Mouse (Mus musculus): ENCODE measurements around the gene L3mbtl4.

L3mbtl4 gene

DNA sequence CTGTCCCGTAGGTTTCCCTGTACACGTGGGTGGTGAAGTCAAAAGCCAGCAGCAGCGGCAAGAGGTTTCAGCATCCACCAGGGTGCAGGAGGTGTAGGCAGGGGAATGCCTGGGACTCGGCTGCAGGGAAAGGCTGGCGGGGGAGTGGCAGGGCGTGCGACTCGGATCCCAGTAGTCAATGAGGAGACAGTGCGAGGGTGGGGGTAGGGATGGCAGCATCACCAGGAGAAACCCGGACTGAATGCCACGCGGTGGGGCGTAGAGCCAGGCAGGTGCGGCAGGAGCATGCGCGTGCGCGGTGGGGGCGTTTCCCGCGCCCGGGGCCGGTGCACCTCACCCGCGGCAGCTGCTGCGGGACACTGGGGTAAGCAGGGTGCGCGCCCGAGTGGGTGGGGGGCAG is at the start of gene L3mbtl4:
TSS of gene L3mbtl4 (plus strand) at position 271 of the 400 bp plus-strand sequence.
- in situ Hi-C loops (cut with MboI; ENCODE audit: low sequenced_read_pairs), result no loop called here

DNA sequence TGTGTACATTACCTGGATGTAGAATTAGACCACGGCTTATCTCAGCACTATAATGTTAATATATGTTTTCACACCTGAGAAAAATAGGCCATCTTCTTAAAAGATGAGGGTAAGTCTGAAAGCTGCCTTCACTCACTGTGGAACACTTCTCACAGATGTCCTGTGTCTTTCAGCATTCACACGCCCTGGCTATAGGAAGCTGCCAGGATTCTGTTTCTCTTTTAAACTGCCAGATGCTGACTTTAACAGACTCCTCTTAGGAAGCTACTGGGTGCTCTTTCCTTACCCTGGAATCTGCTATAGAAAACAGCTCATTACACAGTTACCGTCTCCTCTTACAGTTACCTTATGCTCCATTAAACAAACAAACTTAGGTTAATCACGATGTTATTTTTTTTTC is 43.1 kb upstream of the L3mbtl4 start:
- in situ Hi-C loops (cut with MboI; ENCODE audit: low sequenced_read_pairs), result no loop called here

DNA sequence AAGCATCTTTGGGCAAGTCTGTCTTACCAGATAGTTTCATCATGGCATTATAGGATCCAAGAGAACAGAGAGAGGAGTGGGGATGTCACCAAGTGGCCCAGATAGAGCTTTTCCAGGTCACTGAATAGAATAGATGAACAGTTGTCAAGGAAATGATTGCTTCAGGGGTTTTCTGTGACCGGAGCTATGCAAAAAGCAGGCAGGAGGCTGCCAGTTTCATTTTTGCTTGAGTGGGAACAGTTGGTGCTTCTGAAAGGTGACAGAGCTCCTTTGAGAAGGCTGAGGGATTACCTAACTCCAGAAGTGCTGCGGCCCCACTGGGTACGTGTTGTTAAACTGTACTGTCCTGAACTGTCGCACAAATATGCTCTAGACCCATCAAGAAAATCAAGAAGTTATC is 38.2 kb upstream of the L3mbtl4 start:
- in situ Hi-C loops (cut with MboI; ENCODE audit: low sequenced_read_pairs), result no loop called here

DNA sequence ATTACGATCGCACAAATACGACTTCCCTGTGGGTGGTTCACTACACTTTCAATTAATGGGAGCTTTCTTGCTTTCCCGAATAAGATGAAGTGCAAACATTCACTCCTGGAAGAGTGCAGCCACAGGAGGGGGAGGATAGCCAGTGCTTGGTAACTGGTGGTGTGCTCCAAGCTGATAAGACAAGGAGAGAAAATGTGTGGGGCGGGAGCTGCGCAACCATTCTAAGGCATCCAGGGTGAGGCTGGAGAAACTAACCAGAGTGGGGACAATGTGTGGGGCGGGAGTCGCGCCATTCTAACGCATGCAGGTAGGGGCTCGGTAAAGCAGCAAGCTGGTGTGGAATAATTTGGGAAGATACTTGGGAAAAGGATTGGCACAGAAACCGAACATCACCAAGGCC is 36.6 kb upstream of the L3mbtl4 start:
- in situ Hi-C loops (cut with MboI; ENCODE audit: low sequenced_read_pairs), result no loop called here

DNA sequence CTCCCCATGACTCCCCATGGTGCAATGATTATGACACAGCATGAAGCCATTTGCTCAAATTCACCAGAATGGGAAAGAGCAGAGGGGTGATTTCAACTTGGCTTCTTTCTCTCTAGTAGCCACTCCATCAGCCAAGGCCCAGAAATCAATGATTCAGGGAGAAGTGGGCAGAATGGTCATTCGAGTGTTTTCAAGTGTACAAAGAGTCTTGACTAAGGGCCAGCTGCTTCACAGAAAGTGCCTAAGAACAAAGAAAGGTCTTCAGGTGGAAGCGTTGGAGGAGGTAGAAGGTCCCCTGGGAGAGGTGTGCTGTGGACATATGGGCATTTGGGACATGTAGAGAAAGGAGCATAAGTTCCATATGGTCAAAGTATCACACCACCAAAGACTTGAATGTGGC is 33.4 kb upstream of the L3mbtl4 start:
- in situ Hi-C loops (cut with MboI; ENCODE audit: low sequenced_read_pairs), result no loop called here

DNA sequence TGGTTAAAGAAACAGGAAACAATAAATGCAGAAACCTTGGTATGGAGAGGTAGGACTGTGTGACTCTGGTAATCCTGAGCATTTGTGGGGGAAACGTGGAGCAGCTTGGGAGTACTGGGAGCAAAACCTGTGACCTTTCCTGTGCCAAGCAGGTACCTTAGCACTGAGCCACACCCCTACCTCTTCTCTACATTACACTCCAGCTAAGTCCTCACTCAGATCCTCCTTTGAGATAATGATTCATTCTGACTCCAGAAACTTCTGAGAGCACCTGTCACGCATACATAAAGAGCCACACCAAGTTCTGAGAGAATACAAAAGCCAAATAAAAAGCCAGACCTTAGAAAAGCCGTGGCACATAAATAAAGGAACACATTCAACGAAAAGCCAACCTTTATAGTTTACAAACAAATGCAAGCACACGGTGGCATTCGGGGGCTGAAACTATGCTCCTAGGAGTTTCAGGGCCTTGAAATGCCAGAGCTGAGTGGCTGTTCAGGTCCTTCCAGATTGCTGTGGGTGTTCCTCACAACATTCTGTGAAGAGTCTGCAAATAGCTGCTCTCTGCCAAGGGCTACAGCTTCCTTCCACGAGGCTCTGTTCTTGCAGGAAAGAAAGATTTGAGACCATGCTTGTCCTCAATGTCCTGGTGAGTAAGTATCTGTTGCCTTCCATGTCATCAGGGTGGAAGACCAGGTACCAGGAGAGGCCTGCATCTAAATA is 8.6 kb upstream of the L3mbtl4 start:
- in situ Hi-C loops (cut with MboI; ENCODE audit: low sequenced_read_pairs), result no loop called here

DNA sequence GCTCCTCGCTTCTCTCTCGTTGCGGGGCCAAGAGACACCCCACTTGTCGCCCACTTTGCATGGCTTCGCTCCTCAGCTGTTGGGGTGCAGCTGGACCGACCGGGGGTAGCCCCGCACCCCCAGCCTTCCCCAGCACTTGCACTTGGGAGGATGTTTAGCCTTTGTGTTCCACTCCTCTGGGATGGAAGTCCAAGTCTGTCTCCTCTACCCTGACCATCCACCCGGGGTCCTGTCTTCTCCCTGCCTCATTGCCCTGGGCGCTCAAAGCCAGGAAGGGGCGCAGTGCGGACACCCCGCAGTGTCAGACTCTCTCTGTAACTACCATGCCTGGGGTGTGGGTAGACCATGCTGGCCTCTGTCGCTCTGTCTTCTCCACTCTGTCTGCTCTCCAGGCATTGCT is 357 bp downstream of the L3mbtl4 start:
- in situ Hi-C loops (cut with MboI; ENCODE audit: low sequenced_read_pairs), result no loop called here

DNA sequence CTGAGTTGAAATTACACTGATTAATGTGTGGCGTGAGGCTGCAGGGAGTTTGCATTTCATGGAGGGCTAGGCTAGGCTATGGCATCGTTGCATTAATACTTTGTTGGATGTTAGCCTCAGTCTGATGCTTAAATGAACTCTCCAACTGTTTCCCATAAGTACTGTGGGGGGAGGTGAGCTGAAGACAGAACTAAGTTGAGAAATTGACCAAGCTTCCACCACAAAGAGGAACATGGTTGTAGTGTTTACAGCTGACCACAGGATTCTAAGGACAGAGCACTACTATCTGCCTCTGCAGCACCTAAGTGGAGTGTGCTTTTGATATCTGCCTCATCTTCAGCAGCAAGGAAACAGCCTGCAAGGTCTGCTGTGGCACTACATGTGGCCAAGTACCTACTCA is 1.5 kb downstream of the L3mbtl4 start:
- in situ Hi-C loops (cut with MboI; ENCODE audit: low sequenced_read_pairs), result no loop called here

DNA sequence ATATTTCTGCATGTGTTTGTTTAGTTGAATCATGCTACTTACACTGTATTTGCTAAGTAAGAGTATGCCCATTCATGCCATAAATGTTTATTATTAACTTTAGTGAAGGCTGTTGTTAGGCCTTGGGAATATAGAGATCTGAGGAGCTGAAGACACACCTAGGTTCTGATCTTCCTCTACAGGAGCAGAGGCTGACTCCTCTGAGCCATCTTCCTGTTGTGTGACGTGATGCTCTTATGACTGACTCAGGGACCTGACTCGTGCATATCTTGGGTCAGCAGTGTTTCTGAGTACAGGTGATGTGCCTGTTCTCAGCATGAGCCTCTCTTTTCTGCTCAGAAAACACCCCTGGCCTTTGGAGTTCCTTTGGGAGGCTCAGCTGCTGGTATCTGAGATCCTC is 7.3 kb downstream of the L3mbtl4 start:
- in situ Hi-C loops (cut with MboI; ENCODE audit: low sequenced_read_pairs), result no loop called here

DNA sequence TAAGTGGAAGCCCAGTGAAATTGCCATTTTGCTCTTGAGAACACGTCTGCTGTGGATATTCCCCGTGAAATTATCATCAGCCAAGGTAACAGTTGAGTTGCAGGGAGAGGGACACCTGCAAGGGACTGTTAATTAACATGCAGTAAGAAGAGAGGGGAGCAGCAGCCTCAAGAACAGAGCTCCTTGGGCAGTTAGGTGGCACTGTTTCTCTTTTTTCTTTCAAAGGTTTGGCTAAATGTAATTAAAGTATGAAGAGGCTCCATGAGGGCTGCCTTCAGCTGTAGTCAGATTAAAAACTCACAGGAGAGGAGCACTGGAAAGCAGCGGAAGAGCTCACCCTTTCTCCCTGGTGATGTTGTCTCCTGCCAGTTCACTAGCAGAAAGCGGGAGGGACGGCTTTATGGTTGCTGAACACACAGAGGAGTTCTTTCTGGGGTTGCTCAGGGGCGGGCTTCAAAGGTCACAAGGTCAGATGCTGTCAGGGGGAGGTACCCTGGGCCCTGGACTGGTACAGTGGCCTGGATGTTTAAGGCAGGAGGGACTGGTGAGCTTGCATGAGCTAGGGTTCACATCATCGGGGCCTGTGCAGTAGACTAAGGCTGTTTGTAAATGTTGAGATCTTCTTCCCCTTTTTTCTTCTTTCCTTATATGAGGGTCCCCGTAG is 11.7 kb downstream of the L3mbtl4 start:
- in situ Hi-C loops (cut with MboI; ENCODE audit: low sequenced_read_pairs), result no loop called here

DNA sequence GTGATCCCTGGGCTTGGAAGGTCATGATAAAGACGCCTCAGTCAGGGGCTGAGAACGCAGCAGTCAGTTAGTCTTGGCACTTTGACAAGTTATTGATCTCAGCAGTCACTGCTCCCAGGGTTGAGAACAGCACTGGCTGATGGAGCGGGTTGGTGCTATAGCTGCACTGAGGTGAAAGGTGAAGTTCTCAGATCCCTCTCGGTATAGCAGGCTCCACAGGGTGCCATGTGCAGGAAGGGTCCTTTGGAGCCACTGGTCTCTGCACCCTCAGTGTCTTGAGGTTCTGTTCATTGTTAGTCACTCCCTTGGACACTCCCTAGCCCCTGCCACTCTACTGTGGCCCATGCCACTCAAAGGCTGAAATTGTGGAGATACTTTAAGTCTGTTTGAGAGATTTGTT is 14.5 kb downstream of the L3mbtl4 start:
- in situ Hi-C loops (cut with MboI; ENCODE audit: low sequenced_read_pairs), result no loop called here

DNA sequence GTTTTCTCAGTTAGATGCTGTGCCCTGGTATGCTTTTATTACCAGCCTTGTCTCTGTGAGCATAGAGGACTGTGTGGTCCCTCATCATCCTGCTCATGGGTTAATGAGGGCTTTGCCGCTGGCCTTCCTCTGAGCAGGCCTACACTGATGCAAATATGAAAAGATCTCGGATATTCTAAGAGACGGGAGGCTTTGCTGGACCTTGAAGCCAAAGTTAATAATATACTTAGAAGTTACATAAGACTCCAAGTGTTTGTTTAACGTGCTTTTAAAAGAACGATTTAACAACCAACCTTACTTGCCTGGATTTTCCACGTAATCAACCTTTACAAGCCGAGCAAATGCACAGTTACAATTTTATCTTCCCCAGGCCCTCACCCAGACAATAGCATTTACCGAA is 15.1 kb downstream of the L3mbtl4 start:
- in situ Hi-C loops (cut with MboI; ENCODE audit: low sequenced_read_pairs), result no loop called here

DNA sequence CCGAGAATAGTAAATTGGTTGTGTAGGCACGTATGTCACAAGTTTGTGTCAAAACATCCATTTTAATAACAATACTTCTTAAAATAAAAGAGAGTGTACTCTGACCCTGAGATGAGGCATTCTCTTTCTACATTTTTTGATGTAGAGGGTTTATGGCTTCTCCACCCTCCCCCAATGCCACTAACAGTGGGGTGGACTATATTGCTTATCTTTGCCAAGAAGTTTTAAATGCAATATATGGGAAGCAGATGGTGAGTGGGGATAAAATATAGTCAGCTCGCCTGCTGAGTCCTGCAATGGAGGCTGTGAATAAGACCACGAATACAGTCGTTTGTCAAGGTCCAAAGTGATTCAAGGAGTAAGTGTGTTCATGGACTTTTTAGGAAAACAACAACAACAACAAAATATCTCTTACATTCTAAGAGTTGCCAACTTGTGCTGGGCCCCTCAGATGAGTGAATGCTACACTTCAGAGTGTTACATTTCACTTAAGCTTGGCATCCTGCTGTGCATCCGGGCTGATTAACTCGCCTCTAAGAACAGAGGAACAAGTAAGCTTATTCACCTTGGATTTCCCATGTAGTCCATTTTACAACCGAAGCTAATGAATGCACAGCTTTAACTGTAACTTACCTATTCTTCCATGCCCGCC is 18.2 kb downstream of the L3mbtl4 start:
- in situ Hi-C loops (cut with MboI; ENCODE audit: low sequenced_read_pairs), result no loop called here

DNA sequence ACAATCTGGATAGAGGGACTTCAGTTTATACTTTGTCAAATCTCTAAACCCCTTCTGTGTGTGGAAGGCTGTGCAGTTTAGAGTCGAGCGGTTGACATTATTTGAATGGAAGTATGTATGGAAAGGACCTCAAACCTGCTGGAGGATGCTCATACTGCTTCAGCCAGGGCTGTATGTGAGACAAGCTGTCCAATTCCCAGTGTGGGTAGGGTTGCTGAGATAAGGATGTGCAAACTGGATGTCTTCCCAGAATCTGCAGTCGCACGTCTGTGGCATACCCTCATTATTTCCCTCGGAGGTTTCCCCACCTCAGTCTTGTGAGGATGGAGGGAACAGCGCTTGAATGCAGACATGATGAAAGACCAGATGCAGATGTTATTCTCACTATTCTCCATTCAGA is 34.8 kb downstream of the L3mbtl4 start:
- in situ Hi-C loops (cut with MboI; ENCODE audit: low sequenced_read_pairs), result no loop called here

DNA sequence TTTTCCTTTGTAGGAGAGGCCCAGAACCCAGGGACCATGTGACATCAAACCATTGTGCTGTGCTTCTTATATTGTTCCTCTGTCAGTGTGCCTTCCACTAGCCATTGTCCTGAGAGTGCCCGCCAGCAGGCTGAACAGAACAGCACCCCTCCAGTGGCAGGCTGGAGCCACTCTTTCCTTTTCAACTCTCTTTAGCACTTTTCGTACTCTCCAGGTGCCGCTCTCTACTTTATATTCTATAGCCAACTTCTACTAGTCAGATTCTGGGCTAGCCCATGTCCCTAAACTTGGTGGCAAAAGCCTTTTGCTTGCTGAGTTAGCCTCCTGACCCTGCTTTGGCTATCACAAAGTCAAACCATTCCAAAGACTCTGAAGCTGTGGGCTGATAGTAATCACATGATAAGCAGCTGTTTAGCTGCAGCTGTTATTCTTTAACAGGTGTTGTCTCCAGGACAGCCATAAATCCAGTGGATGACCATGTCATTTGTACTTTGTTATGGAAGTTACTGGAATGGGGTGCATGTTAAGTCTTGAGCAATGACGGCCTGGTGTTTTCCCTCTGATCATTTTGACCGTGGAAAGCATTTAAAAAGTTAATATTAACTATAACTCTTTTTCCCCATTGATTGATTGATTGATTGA is 38.8 kb downstream of the L3mbtl4 start:
- in situ Hi-C loops (cut with MboI; ENCODE audit: low sequenced_read_pairs), result no loop called here

DNA sequence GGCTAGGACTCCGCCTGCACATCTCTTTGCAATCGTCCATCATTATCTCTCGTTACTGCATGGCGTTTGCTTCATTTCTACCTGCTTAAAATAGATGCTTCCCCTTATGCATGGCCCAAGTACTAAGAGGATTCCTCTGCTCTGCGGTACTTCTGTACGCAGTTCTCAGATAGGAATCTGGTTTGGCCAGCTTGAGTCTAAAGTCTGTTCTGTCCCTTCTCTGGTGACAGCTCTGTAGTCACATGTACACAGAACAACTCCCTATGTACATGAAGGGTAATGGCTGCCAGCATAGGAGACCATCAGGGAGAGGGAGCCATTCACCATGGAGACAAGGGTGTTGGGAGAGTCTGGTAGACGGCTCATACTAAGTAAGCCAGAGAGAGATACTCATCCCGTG is 47.3 kb downstream of the L3mbtl4 start:
- in situ Hi-C loops (cut with MboI; ENCODE audit: low sequenced_read_pairs), result no loop called here

DNA sequence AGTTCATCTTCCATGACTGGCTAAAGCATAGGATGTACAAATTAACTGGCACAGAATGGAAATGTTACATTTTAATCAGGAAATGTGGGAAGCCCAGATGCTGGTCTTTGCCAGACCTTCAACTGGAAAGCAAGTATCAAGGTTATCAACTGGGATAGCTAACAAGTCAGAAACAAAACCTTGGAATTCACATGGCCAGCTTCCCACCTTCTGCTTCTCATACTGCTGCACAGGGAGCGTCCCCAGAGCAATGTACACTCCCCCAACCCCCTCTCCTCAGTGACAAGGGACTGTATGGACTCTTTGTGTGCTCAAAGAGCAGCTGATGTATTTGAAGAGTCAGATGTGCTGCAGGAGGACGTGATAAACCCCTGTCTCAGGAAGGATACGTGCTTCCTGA is 49.0 kb downstream of the L3mbtl4 start:
- in situ Hi-C loops (cut with MboI; ENCODE audit: low sequenced_read_pairs), result no loop called here

DNA sequence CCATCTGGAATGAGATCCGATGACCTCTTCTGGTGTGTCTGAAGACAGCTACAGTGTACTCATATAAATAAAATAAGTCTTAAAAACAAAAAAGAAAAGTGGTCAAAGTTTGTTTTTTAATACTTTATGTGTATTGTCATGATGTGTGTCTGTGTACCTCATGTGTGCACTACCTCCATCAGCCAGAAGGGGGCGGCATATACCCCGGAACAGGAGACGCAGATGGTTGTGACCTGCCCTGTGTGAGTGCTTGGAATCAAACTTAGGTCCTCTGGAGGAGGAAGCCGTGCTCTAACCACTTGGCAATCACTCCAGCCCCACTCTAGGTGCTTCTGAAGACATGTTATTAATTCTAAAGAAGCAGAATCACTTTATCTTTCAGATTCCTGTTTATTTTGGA is 58.6 kb downstream of the L3mbtl4 start:
- in situ Hi-C loops (cut with MboI; ENCODE audit: low sequenced_read_pairs), result no loop called here

DNA sequence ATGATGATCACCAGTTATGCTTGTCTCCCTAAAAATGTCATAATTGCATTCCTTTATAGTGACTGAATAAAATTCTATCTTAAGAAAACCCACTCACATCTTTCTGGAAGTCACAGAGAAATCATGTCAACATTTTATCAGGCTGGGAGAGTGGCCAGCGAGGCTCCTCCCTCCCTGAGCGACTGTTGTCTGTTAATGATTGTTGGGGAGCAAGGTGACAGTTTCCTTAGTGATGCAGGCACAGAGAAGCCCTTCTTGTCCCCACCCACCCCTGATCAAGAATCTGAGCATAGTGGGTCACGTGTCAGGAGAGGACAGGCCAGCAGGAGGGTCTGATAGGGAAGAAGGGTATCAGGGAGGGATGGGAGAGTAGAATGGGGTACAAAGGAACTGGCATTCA is 59.8 kb downstream of the L3mbtl4 start:
- in situ Hi-C loops (cut with MboI; ENCODE audit: low sequenced_read_pairs), result no loop called here

DNA sequence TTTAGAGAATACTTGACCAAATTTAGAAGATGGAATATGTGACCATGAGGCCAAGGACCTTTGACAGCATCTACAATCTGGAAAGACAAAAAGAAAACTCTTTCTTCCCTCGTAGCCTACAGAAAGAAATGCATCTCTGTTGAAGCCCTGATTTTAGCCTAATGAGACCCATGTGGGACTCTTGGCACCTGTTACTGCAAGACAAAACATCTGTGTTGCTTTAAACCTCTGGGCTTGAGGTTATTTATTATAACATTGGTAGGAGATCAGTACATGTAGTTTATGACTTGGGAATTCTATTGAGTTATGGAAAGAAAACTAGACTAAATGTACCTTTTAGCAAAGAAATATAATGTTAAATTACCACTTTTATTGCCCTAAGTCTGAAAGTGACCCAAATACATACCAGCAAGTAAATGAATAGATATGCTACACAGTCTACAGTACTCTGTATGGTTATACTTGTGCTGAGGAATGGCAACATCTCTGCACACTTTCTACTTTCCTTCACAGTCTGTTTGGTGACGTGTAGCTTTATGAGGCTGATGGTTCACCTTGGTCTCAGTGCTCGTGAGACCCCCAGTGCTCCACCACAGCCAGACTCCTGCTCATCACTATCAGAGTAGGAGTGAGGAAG is 65.4 kb downstream of the L3mbtl4 start:
- in situ Hi-C loops (cut with MboI; ENCODE audit: low sequenced_read_pairs), result no loop called here

DNA sequence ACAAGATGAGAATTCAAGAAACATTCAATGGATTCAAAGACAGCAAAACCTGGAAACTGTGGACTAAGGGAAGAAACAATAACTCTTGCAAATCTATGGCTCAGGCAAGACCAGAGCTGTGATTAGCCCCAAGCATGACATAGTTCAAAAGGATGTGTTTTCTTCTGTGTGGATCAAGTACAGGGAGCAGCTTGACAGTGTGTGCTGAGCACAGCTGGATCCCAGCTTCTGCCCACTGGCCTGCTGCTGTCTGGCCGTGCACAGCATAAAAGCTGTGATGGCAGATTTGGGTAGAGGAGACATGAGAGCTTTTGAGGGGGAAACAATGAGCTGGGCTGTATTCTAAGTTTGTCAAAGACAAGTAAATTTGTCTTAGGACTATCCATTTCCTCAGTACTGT is 84.1 kb downstream of the L3mbtl4 start:
- in situ Hi-C loops (cut with MboI; ENCODE audit: low sequenced_read_pairs), result no loop called here

Data from CH12F3 (cell line).